Mouse (Mus musculus): ENCODE measurements around the gene Pfkp. TPM values are rescaled to one million over a fixed set of nuclear protein-coding genes. Genes with fewer than 3 reads are reported as not detected.
A peak's percentile ranks its signal among the peaks of the same experiment; 100 is the strongest.

Gene Pfkp
- total RNA-seq, 2 experiments from 2014 or later, result 34.3 to 38.6 TPM

GRCm38 (mm10) chr13:6636976-6637375 is 11.6 kb downstream of the Pfkp start:
- DNase-seq, result no peak

- peak in 1 of 2 experiments; percentile 39 for DNase-seq
Observed at GRCm38 (mm10) chr13:6636520-6636919, 12.1 kb downstream of the Pfkp start.

- peak; percentile 50 to 67 for DNase-seq
Observed at GRCm38 (mm10) chr13:6635138-6636076, 13.2 kb downstream of the Pfkp start.

GRCm38 (mm10) chr13:6634063-6634462 is 14.5 kb downstream of the Pfkp start:
- DNase-seq, result peak in 1 of 2 experiments; percentile 32

GRCm38 (mm10) chr13:6633524-6633923 is 15.1 kb downstream of the Pfkp start:
- DNase-seq, result peak; percentile 70 to 74

- no peak for DNase-seq
Observed at GRCm38 (mm10) chr13:6632935-6633334, 15.6 kb downstream of the Pfkp start.

- DNase-seq, result no peak
Observed at GRCm38 (mm10) chr13:6632513-6632912, 16.1 kb downstream of the Pfkp start.

- peak; percentile 47 to 59 for DNase-seq
Observed at GRCm38 (mm10) chr13:6631772-6632510, 16.6 kb downstream of the Pfkp start.

- DNase-seq, result no peak
Observed at GRCm38 (mm10) chr13:6630660-6631059, 17.9 kb downstream of the Pfkp start.

GRCm38 (mm10) chr13:6629927-6630326 is 18.6 kb downstream of the Pfkp start:
- no peak for DNase-seq

- DNase-seq, result no peak
Observed at GRCm38 (mm10) chr13:6628998-6629764, 19.4 kb downstream of the Pfkp start.

- DNase-seq, result no peak
Observed at GRCm38 (mm10) chr13:6628261-6628660, 20.3 kb downstream of the Pfkp start.

- DNase-seq, result no peak
Observed at GRCm38 (mm10) chr13:6627352-6627751, 21.2 kb downstream of the Pfkp start.

GRCm38 (mm10) chr13:6626508-6627114 is 22.0 kb downstream of the Pfkp start:
- no peak for DNase-seq

GRCm38 (mm10) chr13:6625942-6626341 is 22.6 kb downstream of the Pfkp start:
- DNase-seq, result no peak

GRCm38 (mm10) chr13:6624604-6625003 is 24.0 kb downstream of the Pfkp start:
- no peak for DNase-seq

GRCm38 (mm10) chr13:6624121-6624520 is 24.5 kb downstream of the Pfkp start:
- no peak for DNase-seq

- DNase-seq, result no peak
Observed at GRCm38 (mm10) chr13:6621831-6622230, 26.7 kb downstream of the Pfkp start.

GRCm38 (mm10) chr13:6620250-6620649 is 28.3 kb downstream of the Pfkp start:
- no peak for DNase-seq

GRCm38 (mm10) chr13:6618711-6619110 is 29.9 kb downstream of the Pfkp start:
- no peak for DNase-seq

GRCm38 (mm10) chr13:6613690-6614445 is 34.7 kb downstream of the Pfkp start:
- DNase-seq, result no peak
